Mouse (Mus musculus): ENCODE results near the gene Trmt44.

DNA sequence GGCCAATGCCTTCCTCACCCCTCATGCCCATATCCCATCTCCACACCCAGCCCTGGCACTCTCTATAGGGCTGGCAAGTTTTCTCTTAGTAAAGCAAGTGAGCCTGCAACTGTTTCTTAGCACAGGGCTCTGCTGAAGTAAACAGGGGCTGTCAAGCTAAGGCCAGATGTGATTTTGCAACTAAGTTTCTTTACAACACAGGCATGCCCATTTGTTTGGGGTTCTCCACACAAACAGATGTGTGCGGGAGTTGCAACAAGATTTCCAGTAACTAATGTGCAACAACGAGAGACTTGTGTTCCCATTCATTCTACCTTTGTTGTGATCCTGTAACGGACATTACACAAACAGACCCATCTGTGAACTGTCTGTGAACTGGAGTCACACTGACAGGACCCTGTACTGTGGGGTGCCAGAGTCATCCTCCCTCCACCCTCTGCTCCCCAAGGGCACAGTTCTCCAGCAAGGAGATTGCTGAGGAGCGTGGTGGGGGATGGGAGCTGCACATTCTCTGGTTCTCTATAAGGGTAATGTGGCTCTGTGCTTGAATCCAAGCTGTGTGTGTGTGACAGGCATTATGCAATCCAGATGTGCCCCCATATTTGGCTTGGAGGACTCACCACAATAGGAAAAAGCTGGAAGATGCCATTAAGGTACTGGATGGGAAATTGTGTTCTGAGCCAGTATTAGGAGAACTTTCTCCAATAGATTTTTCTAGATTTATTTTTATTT, 33.6 kb downstream of the Trmt44 start:
- no peak for TF ChIP-seq POLR2A (IDR thresholded peaks at IDR 0.05; ENCODE audit: insufficient read length, low read depth)
- TF ChIP-seq MAX (IDR thresholded peaks at IDR 0.05; ENCODE audit: low read depth) = no peak
- no peak for TF ChIP-seq E2F4 (IDR thresholded peaks at IDR 0.05; ENCODE audit: insufficient read depth)
- no peak for TF ChIP-seq TCF12 (IDR thresholded peaks at IDR 0.05; ENCODE audit: insufficient read depth, poor library complexity, severe bottlenecking)
- no peak for TF ChIP-seq REST (IDR thresholded peaks at IDR 0.05; ENCODE audit: insufficient read depth, insufficient read length)
- no peak for TF ChIP-seq POLR2AphosphoS2 (IDR thresholded peaks at IDR 0.05; ENCODE audit: insufficient read length, low read depth)
- no peak for TF ChIP-seq SRF (IDR thresholded peaks at IDR 0.05; ENCODE audit: control insufficient read depth, insufficient read length, low read depth)
- TF ChIP-seq MYOD1 (IDR thresholded peaks at IDR 0.05; ENCODE audit: control insufficient read depth in 1 of 3, insufficient read length in 2 of 3, low read depth in 2 of 3) = no peak
- no peak for TF ChIP-seq TCF3 (IDR thresholded peaks at IDR 0.05; ENCODE audit: insufficient read length, low read depth)
- TF ChIP-seq CEBPB (IDR thresholded peaks at IDR 0.05; ENCODE audit: insufficient read depth, poor library complexity, severe bottlenecking) = no peak
- no peak for TF ChIP-seq USF1 (IDR thresholded peaks at IDR 0.05; ENCODE audit: low read depth)
- TF ChIP-seq MYOG (IDR thresholded peaks at IDR 0.05; ENCODE audit: control insufficient read depth in 1 of 3, insufficient read depth in 1 of 3, insufficient read length in 2 of 3, low read depth in 2 of 3) = no peak
